Mouse (Mus musculus): ENCODE data around the gene Psma1. TPM values are rescaled to one million over a fixed set of nuclear protein-coding genes. Genes with fewer than 3 reads are reported as not detected.

Psma1 gene
- polyA plus RNA-seq, 1 experiment = 73.8 TPM

DNA sequence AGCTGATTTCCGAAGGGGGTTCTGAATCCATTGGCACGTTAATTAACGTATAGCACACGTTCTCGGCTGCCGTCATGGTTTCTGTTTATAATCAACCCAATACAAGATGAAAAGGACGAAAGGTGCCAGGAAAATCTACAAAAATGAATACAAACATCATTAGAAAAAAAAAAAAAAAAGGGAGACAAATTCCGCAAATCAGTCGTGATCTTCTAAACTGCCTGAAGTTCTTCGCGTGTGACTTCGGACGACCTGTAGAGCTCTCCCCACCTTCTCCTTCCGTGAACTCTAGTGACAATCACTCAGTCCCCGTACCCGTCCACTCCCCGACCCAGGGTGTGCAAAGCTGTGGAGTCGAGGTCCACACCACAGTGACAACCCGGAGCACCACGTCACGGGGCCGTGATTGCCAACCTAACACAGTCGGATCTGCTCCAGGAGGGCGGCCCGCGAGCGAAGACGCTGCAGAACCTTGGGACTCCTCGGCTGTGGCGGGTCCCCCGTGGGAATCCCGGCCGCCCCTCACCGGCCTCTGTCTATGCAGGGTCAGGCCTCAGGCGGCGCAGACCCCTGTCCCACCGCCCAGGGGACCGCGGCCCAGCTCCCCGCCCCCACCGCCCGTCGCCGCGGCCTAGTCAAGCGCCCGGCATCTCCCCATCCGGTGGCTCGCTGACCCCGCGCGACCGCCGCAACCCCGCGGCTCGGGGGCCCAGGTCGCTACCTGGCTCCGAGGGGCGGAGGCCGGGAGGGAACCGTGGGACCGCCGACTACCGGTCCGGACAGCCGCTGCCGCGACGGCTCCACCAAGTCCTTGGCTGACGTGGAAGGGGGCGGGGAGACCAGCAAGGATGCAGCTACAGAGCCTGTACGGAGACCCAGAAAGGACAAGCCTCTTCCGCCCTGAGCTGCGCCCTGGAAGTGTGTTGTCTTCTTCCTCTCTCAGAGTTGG lies 21.8 kb downstream of the Psma1 start, which contains the start of gene Copb1:
Copb1 (minus strand) TSS at position 827 of the 949 bp plus-strand sequence.
- peak; percentile 77; the same call in 1 of the 2 replicates for TF ChIP-seq POLR2A (IDR thresholded peaks at IDR 0.05; ENCODE audit: borderline replicate concordance, control insufficient read depth, low read depth, low read length)
- 0 out of 2 replicates have a peak, but pooled peaks have one; percentile 5 for TF ChIP-seq CTCF (IDR thresholded peaks at IDR 0.05; ENCODE audit: control insufficient read depth, insufficient read depth, low read length)
- under 1% methylated on average over 75 of the region's 75 CpGs for WGBS
- Histone ChIP-seq H3K4me3 (replicated peaks; ENCODE audit: control insufficient read depth, low read depth, low read length) (peak within 1 kb of the TSS; percentile 84), H3K4me1 (ENCODE audit: control insufficient read depth, insufficient read depth, low read length) (no peaks in the 10 kb centered on the region; the same call in 1 of the 2 replicates), H3K27ac (ENCODE audit: control insufficient read depth, insufficient read depth, low read depth, low read length, poor library complexity) (peak within 1 kb of the TSS; percentile 59; the same call in 1 of the 2 replicates)

DNA sequence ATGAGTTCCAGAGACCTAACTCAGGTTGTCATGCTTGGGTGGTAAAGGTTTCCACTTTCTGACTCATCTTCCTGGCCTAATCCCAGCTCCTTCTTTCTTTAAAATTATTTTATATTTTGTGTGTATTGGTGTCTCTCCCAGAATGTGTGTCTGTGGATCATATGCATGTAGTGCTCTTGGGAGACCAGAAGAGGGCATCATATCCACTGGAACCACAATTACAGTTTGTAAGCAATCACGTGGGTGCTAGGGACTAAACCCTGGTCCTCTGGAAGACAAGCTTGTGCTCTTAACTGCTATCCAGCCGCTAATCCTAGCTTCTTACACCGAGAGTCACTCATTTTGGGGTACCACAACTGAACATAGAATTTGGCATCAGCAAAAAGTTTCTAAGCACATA lies 24.2 kb downstream of the Psma1 start:
- TF ChIP-seq CTCF (IDR thresholded peaks at IDR 0.05; ENCODE audit: control insufficient read depth, insufficient read depth, low read length) (no peak), POLR2A (IDR thresholded peaks at IDR 0.05; ENCODE audit: borderline replicate concordance, control insufficient read depth, low read depth, low read length) (no peak)
- no peak overlapping the region for H3K4me3 ChIP-seq (replicated peaks; ENCODE audit: control insufficient read depth, low read depth, low read length)
- WGBS = 86% methylated on average over 3 of the region's 3 CpGs
- no peaks in the 10 kb centered on the region; the same call in 1 of the 2 replicates for H3K4me1 ChIP-seq (ENCODE audit: control insufficient read depth, insufficient read depth, low read length)
- no peak overlapping the region for H3K27ac ChIP-seq (ENCODE audit: control insufficient read depth, insufficient read depth, low read depth, low read length, poor library complexity)

DNA sequence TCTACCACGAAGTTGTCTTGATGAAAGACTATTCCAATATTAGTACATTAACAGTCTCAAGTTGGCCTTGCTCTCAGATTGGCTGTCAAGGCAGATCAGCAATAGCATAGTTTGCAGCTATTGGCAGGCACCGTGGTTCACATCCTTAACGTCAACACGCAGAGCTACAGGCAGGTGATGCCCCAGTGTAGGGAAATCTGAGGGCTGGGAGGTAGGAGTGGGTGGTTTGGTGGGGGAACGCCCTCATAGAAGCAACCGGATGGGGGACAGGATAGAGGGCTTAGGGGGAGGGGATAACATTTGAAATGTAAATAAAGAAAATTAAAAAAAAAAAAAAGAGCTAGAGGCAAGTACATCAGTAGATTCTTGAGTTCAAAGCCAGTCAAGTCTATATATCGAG lies 41.9 kb downstream of the Psma1 start:
- WGBS = 79% methylated on average over 7 of the region's 7 CpGs
- H3K4me1 ChIP-seq (ENCODE audit: control insufficient read depth, insufficient read depth, low read length) = no peaks in the 10 kb centered on the region
- no peak for TF ChIP-seq POLR2A (IDR thresholded peaks at IDR 0.05; ENCODE audit: borderline replicate concordance, control insufficient read depth, low read depth, low read length)
- no peak for TF ChIP-seq CTCF (IDR thresholded peaks at IDR 0.05; ENCODE audit: control insufficient read depth, insufficient read depth, low read length)
- no peak overlapping the region for H3K27ac ChIP-seq (ENCODE audit: control insufficient read depth, insufficient read depth, low read depth, low read length, poor library complexity)
- H3K4me3 ChIP-seq (replicated peaks; ENCODE audit: control insufficient read depth, low read depth, low read length) = no peak overlapping the region

DNA sequence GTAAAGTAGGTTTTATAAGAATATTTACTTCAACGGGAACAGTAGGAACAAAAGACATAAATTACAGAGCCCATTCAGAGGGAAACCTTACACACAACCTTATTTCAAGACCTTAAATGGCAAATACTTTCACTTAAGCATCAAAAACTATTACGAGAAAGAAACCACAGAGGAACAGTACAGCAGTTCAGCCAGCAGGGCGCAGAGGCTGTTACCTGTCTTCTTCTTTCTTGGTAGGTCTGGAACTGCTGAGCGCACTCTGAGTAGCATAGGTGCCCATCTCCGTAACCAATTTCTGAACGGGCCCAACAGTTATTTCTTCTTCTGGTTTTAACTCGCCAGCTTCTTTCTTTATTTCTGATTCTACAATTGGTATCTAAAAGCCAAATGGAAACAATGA lies 42.9 kb downstream of the Psma1 start:
- Histone ChIP-seq H3K4me1 (ENCODE audit: control insufficient read depth, insufficient read depth, low read length) (no peaks in the 10 kb centered on the region), H3K27ac (ENCODE audit: control insufficient read depth, insufficient read depth, low read depth, low read length, poor library complexity) (no peak overlapping the region), H3K4me3 (replicated peaks; ENCODE audit: control insufficient read depth, low read depth, low read length) (no peak overlapping the region)
- no peak for TF ChIP-seq CTCF (IDR thresholded peaks at IDR 0.05; ENCODE audit: control insufficient read depth, insufficient read depth, low read length)
- no peak for TF ChIP-seq POLR2A (IDR thresholded peaks at IDR 0.05; ENCODE audit: borderline replicate concordance, control insufficient read depth, low read depth, low read length)
- 83% methylated on average over 7 of the region's 7 CpGs for WGBS

DNA sequence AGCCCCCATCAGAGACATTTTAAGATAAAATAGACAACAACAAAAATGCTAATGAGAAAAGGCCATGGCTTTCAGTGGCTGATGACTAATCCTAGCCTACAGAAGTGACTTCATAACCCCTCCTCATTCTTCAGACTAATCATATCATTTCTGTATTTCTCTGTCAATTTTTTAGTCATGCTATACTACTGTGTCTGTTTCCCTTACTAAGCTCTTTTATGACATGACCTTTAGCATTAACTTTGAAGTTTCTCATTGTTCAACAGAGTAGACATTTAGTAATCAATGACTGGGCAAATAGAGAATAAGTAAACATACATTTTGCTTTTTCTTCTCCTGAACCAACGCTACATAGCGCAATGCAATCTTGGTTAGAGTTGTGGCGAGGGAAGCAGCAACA lies 44.1 kb downstream of the Psma1 start:
- Histone ChIP-seq H3K4me1 (ENCODE audit: control insufficient read depth, insufficient read depth, low read length) (no peaks in the 10 kb centered on the region), H3K27ac (ENCODE audit: control insufficient read depth, insufficient read depth, low read depth, low read length, poor library complexity) (no peak overlapping the region), H3K4me3 (replicated peaks; ENCODE audit: control insufficient read depth, low read depth, low read length) (no peak overlapping the region)
- WGBS = 94% methylated on average over 3 of the region's 3 CpGs
- TF ChIP-seq CTCF (IDR thresholded peaks at IDR 0.05; ENCODE audit: control insufficient read depth, insufficient read depth, low read length) = no peak
- no peak for TF ChIP-seq POLR2A (IDR thresholded peaks at IDR 0.05; ENCODE audit: borderline replicate concordance, control insufficient read depth, low read depth, low read length)

DNA sequence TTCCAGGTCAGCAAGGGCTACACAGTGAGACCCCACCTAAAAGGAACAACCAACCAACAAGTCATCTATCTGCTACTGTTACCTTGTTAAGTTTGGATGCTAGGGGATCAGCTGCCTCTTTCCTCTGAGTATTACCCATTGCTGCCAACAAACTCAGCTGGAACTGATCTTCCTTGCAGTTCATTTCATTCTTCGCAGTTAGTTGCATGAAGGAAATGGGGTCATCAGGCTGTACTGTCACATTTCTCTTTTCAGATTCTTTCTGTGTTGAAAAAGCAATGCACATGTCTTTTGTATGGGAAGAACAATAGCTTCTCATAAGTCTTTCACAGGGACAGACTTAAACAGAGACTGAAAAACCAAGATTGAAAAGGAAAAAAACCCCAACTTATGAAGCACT lies 49.4 kb downstream of the Psma1 start:
- no peaks in the 10 kb centered on the region for H3K4me1 ChIP-seq (ENCODE audit: control insufficient read depth, insufficient read depth, low read length)
- 79% methylated on average over 1 of the region's 1 CpGs for WGBS
- TF ChIP-seq CTCF (IDR thresholded peaks at IDR 0.05; ENCODE audit: control insufficient read depth, insufficient read depth, low read length) (no peak), POLR2A (IDR thresholded peaks at IDR 0.05; ENCODE audit: borderline replicate concordance, control insufficient read depth, low read depth, low read length) (no peak)
- no peak overlapping the region for H3K4me3 ChIP-seq (replicated peaks; ENCODE audit: control insufficient read depth, low read depth, low read length)
- H3K27ac ChIP-seq (ENCODE audit: control insufficient read depth, insufficient read depth, low read depth, low read length, poor library complexity) = no peak overlapping the region

DNA sequence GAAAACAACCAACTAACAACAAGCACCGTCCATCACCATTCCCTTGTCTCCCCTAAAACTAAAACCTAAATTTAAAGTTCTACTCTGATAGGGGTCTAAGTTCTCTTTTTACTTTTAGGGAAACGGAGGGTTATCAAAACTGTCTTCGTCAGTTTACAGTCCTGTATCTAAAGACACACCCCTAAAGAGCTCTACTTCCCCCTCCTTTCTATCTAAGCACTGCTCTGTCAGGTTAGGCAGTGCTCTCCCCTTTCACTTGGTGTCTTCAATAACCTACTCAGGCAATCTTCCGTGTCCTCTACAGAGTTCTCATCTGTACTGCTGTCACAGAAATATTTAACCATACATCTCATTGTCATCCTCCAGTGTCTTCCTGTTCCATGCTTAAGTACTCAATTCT lies 55.5 kb downstream of the Psma1 start:
- no peaks in the 10 kb centered on the region for H3K4me1 ChIP-seq (ENCODE audit: control insufficient read depth, insufficient read depth, low read length)
- H3K4me3 ChIP-seq (replicated peaks; ENCODE audit: control insufficient read depth, low read depth, low read length) = no peak overlapping the region
- H3K27ac ChIP-seq (ENCODE audit: control insufficient read depth, insufficient read depth, low read depth, low read length, poor library complexity) = no peak overlapping the region
- TF ChIP-seq POLR2A (IDR thresholded peaks at IDR 0.05; ENCODE audit: borderline replicate concordance, control insufficient read depth, low read depth, low read length) (no peak), CTCF (IDR thresholded peaks at IDR 0.05; ENCODE audit: control insufficient read depth, insufficient read depth, low read length) (no peak)
- 69% methylated on average over 4 of the region's 4 CpGs for WGBS

DNA sequence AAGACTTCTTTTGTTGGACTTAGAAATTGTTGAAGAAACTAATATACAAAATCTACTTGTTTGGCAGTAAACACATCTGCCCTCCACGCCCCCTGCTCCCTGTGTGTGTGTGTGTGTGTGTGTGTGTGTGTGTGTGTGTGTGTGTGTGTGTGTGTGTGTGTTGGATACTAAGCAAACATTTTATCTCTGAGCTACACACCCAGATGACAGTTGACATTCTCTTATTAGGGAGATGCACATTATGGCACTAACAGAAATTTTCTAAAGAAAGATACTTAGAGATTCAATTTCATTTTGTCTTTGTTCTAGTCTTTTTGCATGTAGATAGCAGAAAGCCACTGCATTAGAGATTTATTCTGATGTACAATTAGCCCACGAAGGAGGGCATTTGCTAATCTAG lies 59.0 kb downstream of the Psma1 start:
- H3K4me1 ChIP-seq (ENCODE audit: control insufficient read depth, insufficient read depth, low read length) = no peaks in the 10 kb centered on the region
- no peak overlapping the region for H3K27ac ChIP-seq (ENCODE audit: control insufficient read depth, insufficient read depth, low read depth, low read length, poor library complexity)
- H3K4me3 ChIP-seq (replicated peaks; ENCODE audit: control insufficient read depth, low read depth, low read length) = no peak overlapping the region
- 61% methylated on average over 2 of the region's 2 CpGs for whole genome bisulfite sequencing
- no peak for TF ChIP-seq CTCF (IDR thresholded peaks at IDR 0.05; ENCODE audit: control insufficient read depth, insufficient read depth, low read length)
- TF ChIP-seq POLR2A (IDR thresholded peaks at IDR 0.05; ENCODE audit: borderline replicate concordance, control insufficient read depth, low read depth, low read length) = no peak

Other genes starting within 250 kb of the Psma1 start
- 2.7 and 11.5 TPM in 2 replicates for gene Rras2, start 158.3 kb downstream of the Psma1 start, polyA plus RNA-seq (2011; ENCODE audit: insufficient read depth, insufficient read length, low replicate concordance, missing spikeins)
- gene Copb1, start 21.4 kb downstream of the Psma1 start, polyA plus RNA-seq (2011; ENCODE audit: insufficient read depth, insufficient read length, low replicate concordance, missing spikeins) = 10.5 and 17.3 TPM in 2 replicates
- 1.3 and 2.4 TPM in 2 replicates for gene Pde3b, start 139.2 kb upstream of the Psma1 start, polyA plus RNA-seq (2011; ENCODE audit: insufficient read depth, insufficient read length, low replicate concordance, missing spikeins)